Mouse (Mus musculus): ENCODE measurements at regions not wholly inside any gene's neighbourhood (a gene's known extent, or its start where the extent isn't known, plus 50 kb on each side); places are given as distances from the start of the nearest gene placed in this dataset.

GRCm38 (mm10) chr4:95283789-95284188 lies 231.8 kb upstream of the Jun start:
- DNase-seq (ENCODE audit: low spot score) (no peak), ATAC-seq (no peak)
- Histone ChIP-seq H3K4me2 (ENCODE audit: low read length) (no peak overlapping the region), H3K27me3 (replicated peaks; ENCODE audit: control insufficient read depth, insufficient read depth, low read length) (no peaks in the 10 kb centered on the region), H3K9ac (ENCODE audit: low read length) (no peak overlapping the region), H3K9me3 (replicated peaks; ENCODE audit: control insufficient read depth, low read length) (no peaks in the 10 kb centered on the region), H3K27ac (ENCODE audit: low read depth, low read length) (no peak overlapping the region), H3K36me3 (ENCODE audit: control insufficient read depth, insufficient read depth, low read length) (no peaks in the 10 kb centered on the region), H3K4me1 (ENCODE audit: control insufficient read depth, insufficient read depth, low read length) (no peaks in the 10 kb centered on the region; the same call in 1 of the 2 replicates), H3K4me3 (ENCODE audit: low read depth, low read length) (no peak overlapping the region)
- 82% methylated on average over 2 of the region's 2 CpGs for WGBS

- 96% methylated on average over 2 of the region's 2 CpGs for WGBS
- no peak overlapping the region for H3K4me2 ChIP-seq (ENCODE audit: low read length)
- H3K4me1 ChIP-seq (ENCODE audit: control insufficient read depth, insufficient read depth, low read length) = no peaks in the 10 kb centered on the region
- no peak overlapping the region for H3K9ac ChIP-seq (ENCODE audit: low read length)
- H3K4me3 ChIP-seq (ENCODE audit: low read depth, low read length) = no peak overlapping the region
- no peak overlapping the region for H3K27ac ChIP-seq (ENCODE audit: low read depth, low read length)
- no peaks in the 10 kb centered on the region for H3K9me3 ChIP-seq (replicated peaks; ENCODE audit: control insufficient read depth, low read length)
- ATAC-seq = no peak
- H3K27me3 ChIP-seq (replicated peaks; ENCODE audit: control insufficient read depth, insufficient read depth, low read length) = no peaks in the 10 kb centered on the region
- DNase-seq (ENCODE audit: low spot score) = no peak
- no peaks in the 10 kb centered on the region for H3K36me3 ChIP-seq (ENCODE audit: control insufficient read depth, insufficient read depth, low read length)
Measured at GRCm38 (mm10) chr4:95284192-95284591, 232.2 kb upstream of the Jun start.

GRCm38 (mm10) chr4:95284696-95285095 lies 232.7 kb upstream of the Jun start:
- no peak overlapping the region for H3K4me2 ChIP-seq (ENCODE audit: low read length)
- H3K27ac ChIP-seq (ENCODE audit: low read depth, low read length) = no peak overlapping the region
- H3K36me3 ChIP-seq (ENCODE audit: control insufficient read depth, insufficient read depth, low read length) = no peaks in the 10 kb centered on the region
- no peak for DNase-seq (ENCODE audit: low spot score)
- no peaks in the 10 kb centered on the region for H3K9me3 ChIP-seq (replicated peaks; ENCODE audit: control insufficient read depth, low read length)
- H3K9ac ChIP-seq (ENCODE audit: low read length) = no peak overlapping the region
- no peak for ATAC-seq
- WGBS = 93% methylated on average over 1 of the region's 1 CpGs
- no peaks in the 10 kb centered on the region for H3K4me1 ChIP-seq (ENCODE audit: control insufficient read depth, insufficient read depth, low read length)
- H3K27me3 ChIP-seq (replicated peaks; ENCODE audit: control insufficient read depth, insufficient read depth, low read length) = no peaks in the 10 kb centered on the region
- H3K4me3 ChIP-seq (ENCODE audit: low read depth, low read length) = no peak overlapping the region

GRCm38 (mm10) chr4:95290321-95290720 lies 238.3 kb upstream of the Jun start:
- no peak overlapping the region for H3K9ac ChIP-seq (ENCODE audit: low read length)
- H3K4me1 ChIP-seq (ENCODE audit: control insufficient read depth, insufficient read depth, low read length) = no peaks in the 10 kb centered on the region
- H3K4me3 ChIP-seq (ENCODE audit: low read depth, low read length) = no peak overlapping the region
- ATAC-seq (no peak), DNase-seq (ENCODE audit: low spot score) (no peak)
- no peaks in the 10 kb centered on the region for H3K9me3 ChIP-seq (replicated peaks; ENCODE audit: control insufficient read depth, low read length)
- H3K4me2 ChIP-seq (ENCODE audit: low read length) = no peak overlapping the region
- no peak overlapping the region for H3K27ac ChIP-seq (ENCODE audit: low read depth, low read length)
- no peaks in the 10 kb centered on the region for H3K36me3 ChIP-seq (ENCODE audit: control insufficient read depth, insufficient read depth, low read length)
- 64% methylated on average over 4 of the region's 4 CpGs for WGBS
- no peaks in the 10 kb centered on the region for H3K27me3 ChIP-seq (replicated peaks; ENCODE audit: control insufficient read depth, insufficient read depth, low read length)

GRCm38 (mm10) chr4:95294110-95294509 lies 242.1 kb upstream of the Jun start:
- Histone ChIP-seq H3K4me3 (ENCODE audit: low read depth, low read length) (no peak overlapping the region), H3K4me1 (ENCODE audit: control insufficient read depth, insufficient read depth, low read length) (no peaks in the 10 kb centered on the region), H3K36me3 (ENCODE audit: control insufficient read depth, insufficient read depth, low read length) (no peaks in the 10 kb centered on the region), H3K9ac (ENCODE audit: low read length) (no peak overlapping the region), H3K27ac (ENCODE audit: low read depth, low read length) (no peak overlapping the region), H3K27me3 (replicated peaks; ENCODE audit: control insufficient read depth, insufficient read depth, low read length) (no peaks in the 10 kb centered on the region), H3K9me3 (replicated peaks; ENCODE audit: control insufficient read depth, low read length) (no peaks in the 10 kb centered on the region), H3K4me2 (ENCODE audit: low read length) (no peak overlapping the region)
- no peak for ATAC-seq
- no peak for DNase-seq (ENCODE audit: low spot score)
- 53% methylated on average over 4 of the region's 4 CpGs for WGBS

GRCm38 (mm10) chr4:95301907-95302306 lies 249.9 kb upstream of the Jun start:
- Histone ChIP-seq H3K27me3 (replicated peaks; ENCODE audit: control insufficient read depth, insufficient read depth, low read length) (no peaks in the 10 kb centered on the region), H3K36me3 (ENCODE audit: control insufficient read depth, insufficient read depth, low read length) (no peaks in the 10 kb centered on the region), H3K4me1 (ENCODE audit: control insufficient read depth, insufficient read depth, low read length) (peaks cover 6% of the 10 kb centered on the region), H3K4me3 (ENCODE audit: low read depth, low read length) (no peak overlapping the region), H3K4me2 (ENCODE audit: low read length) (no peak overlapping the region), H3K9me3 (replicated peaks; ENCODE audit: control insufficient read depth, low read length) (no peaks in the 10 kb centered on the region), H3K9ac (ENCODE audit: low read length) (no peak overlapping the region), H3K27ac (ENCODE audit: low read depth, low read length) (no peak overlapping the region)
- DNase-seq (ENCODE audit: low spot score) = no peak
- ATAC-seq = no peak
- WGBS = 89% methylated on average over 2 of the region's 2 CpGs

- Histone ChIP-seq H3K27ac (ENCODE audit: low read depth, low read length) (no peak overlapping the region), H3K4me1 (ENCODE audit: control insufficient read depth, insufficient read depth, low read length) (peaks cover 6% of the 10 kb centered on the region), H3K9ac (ENCODE audit: low read length) (no peak overlapping the region), H3K4me3 (ENCODE audit: low read depth, low read length) (no peak overlapping the region), H3K36me3 (ENCODE audit: control insufficient read depth, insufficient read depth, low read length) (no peaks in the 10 kb centered on the region), H3K4me2 (ENCODE audit: low read length) (no peak overlapping the region), H3K27me3 (replicated peaks; ENCODE audit: control insufficient read depth, insufficient read depth, low read length) (no peaks in the 10 kb centered on the region), H3K9me3 (replicated peaks; ENCODE audit: control insufficient read depth, low read length) (no peaks in the 10 kb centered on the region)
- no peak for ATAC-seq
- WGBS = 25% methylated on average over 2 of the region's 2 CpGs
- DNase-seq (ENCODE audit: low spot score) = no peak
Measured at GRCm38 (mm10) chr4:95303337-95303736, 251.3 kb upstream of the Jun start.

GRCm38 (mm10) chr4:95304006-95304405 lies 252.0 kb upstream of the Jun start:
- no peak for ATAC-seq
- Histone ChIP-seq H3K9ac (ENCODE audit: low read length) (no peak overlapping the region), H3K4me3 (ENCODE audit: low read depth, low read length) (no peak overlapping the region), H3K4me2 (ENCODE audit: low read length) (no peak overlapping the region), H3K27ac (ENCODE audit: low read depth, low read length) (no peak overlapping the region), H3K27me3 (replicated peaks; ENCODE audit: control insufficient read depth, insufficient read depth, low read length) (no peaks in the 10 kb centered on the region), H3K4me1 (ENCODE audit: control insufficient read depth, insufficient read depth, low read length) (peaks cover 6% of the 10 kb centered on the region), H3K36me3 (ENCODE audit: control insufficient read depth, insufficient read depth, low read length) (no peaks in the 10 kb centered on the region), H3K9me3 (replicated peaks; ENCODE audit: control insufficient read depth, low read length) (no peaks in the 10 kb centered on the region)
- peak; percentile 46 for DNase-seq (ENCODE audit: low spot score)
- WGBS = 58% methylated on average over 1 of the region's 1 CpGs

- no peak overlapping the region for H3K9ac ChIP-seq (ENCODE audit: low read length)
- DNase-seq (ENCODE audit: low spot score) (no peak), ATAC-seq (no peak)
- H3K27me3 ChIP-seq (replicated peaks; ENCODE audit: control insufficient read depth, insufficient read depth, low read length) = no peaks in the 10 kb centered on the region
- H3K27ac ChIP-seq (ENCODE audit: low read depth, low read length) = no peak overlapping the region
- peaks cover 6% of the 10 kb centered on the region for H3K4me1 ChIP-seq (ENCODE audit: control insufficient read depth, insufficient read depth, low read length)
- H3K4me2 ChIP-seq (ENCODE audit: low read length) = no peak overlapping the region
- H3K4me3 ChIP-seq (ENCODE audit: low read depth, low read length) = no peak overlapping the region
- WGBS = 90% methylated on average over 2 of the region's 2 CpGs
- no peaks in the 10 kb centered on the region for H3K36me3 ChIP-seq (ENCODE audit: control insufficient read depth, insufficient read depth, low read length)
- H3K9me3 ChIP-seq (replicated peaks; ENCODE audit: control insufficient read depth, low read length) = no peaks in the 10 kb centered on the region
Measured at GRCm38 (mm10) chr4:95307134-95307533, 250.2 kb upstream of the Fggy start.
